Mouse (Mus musculus): ENCODE data around the gene Gm21921. TPM values are rescaled to one million over a fixed set of nuclear protein-coding genes. Genes with fewer than 3 reads are reported as not detected.
"Not testable (repeated sequence)": the region's sequence is repeated elsewhere in the genome, so short reads cannot be mapped to it uniquely, and the experiment has no call there.

Gm21921 gene
- not detected for total RNA-seq (2022)

DNA sequence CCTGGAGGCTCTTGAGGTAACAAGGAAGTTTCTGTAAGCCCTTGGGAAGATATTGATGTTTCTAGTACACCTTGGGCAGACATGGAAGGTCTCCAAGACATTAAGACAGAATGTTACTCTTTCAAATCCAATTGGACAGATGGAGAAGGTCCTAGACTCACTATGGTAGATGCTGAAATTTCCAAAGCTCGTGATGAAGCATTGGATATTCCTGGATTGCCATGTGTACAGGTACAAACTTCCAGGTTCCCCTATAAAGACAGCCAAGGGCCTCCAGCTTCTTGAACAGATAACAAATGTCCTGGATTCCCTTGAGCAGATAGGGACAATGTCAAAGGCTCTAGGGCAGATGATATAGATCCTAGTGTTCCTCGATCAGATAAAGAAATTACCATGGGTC lies at the start of gene Gm21921:
TSS of gene Gm21921 (minus strand) at position 101 of the 400 bp plus-strand sequence.
- not testable (repeated sequence) for DNase-seq

Measured in adrenal gland, adult 8-10 months (tissue).